Mouse (Mus musculus): ENCODE measurements at regions not wholly inside any gene's neighbourhood (a gene's known extent, or its start where the extent isn't known, plus 50 kb on each side); places are given as distances from the start of the nearest gene placed in this dataset.
"Not testable (repeated sequence)": the region's sequence is repeated elsewhere in the genome, so short reads cannot be mapped to it uniquely, and the experiment has no call there.

DNA sequence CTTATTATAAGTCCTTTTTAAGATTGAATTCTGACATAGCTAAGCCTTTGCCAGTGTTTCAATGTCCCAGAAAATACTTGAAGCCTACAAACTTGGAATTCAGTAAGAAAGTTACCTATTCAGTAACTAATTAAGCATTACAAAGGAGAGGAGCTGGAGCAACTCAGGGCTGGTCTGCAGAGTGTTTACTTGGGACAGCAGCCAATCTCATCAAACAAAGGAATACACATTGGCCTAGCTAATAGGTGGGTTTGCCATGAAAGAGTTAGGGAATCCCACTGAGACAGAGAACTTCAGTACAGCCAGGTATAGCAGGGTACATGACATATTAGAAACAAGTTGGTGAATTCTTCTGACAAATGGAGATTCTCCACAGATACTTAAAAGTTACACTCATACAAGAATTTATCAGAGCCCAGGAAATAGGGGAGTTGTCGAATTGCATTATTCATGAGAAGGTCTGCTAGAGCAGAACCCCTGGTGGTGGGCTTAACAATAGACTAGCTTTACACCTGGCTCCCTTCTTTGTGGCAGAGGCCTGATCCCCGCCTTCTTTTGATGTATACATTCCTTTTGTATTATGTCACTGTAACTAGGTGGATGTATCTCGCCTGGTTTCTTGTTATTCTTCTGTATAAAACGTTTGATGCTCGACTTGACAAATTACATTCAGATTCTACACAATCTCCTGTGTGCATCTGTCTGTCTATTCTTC lies 525.2 kb downstream of the 4930447F04Rik start:
- not testable (repeated sequence) for DNase-seq (ENCODE audit: low spot score in 2 of 2)

DNA sequence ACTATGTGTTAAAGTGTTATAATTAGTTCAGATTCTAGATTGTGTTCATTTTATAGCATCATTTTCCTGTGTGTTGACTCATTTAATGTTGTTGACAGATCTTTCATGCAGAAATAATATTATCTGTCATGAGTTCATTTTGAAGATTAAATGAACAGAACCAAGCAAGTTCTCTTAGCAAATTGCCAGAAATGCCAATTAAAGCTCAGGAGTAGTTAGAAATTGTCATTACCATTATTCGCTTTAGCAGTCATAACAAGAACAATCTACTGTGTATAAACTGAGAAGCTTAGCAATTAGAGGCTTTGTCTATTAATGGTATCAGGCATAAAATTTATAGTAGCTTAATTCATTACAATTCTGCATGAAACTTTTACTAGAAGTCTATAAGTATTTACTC lies 534.2 kb downstream of the 4930447F04Rik start:
- no peak for DNase-seq (ENCODE audit: low spot score in 2 of 2)

DNA sequence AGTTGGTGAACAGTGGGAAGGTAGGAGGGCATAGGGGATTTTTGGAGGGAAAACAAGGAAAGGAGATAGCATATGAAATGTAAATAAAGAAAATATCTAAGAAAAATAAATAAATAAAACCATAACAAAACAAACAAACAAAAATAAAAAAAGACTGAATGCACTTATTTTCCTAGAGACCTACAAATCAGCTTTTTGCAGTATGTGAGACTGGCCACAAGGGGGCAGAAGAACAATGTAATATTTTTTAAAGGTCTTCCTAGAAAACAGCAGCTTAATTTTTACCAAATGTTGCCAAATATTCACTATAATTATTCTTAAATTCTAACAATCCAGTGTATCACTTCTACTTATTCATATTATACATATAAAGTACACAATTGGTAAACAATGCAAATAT lies 569.4 kb downstream of the 4930447F04Rik start:
- DNase-seq (ENCODE audit: low spot score in 2 of 2), result peak in 1 of 2 experiments; percentile 2

DNA sequence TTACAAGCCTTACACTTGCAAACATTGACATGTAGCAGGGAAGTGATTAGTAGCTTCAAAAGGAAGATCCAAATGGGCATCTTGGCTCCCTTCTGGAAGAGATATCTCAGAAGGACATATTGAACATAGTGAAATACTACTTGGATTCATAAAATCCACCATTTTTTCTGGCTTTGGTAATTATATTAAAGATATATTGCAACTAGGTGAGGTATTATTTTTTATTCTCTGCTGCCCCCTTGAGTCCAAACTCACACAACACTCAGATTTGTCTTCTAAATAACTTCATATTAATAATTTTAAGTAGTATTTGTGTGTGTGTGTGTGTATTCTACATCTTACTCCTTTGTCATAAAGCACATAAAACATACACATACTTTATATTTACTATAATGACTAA lies 588.5 kb downstream of the 4930447F04Rik start:
- DNase-seq (ENCODE audit: low spot score in 2 of 2), result no peak

All from left cerebral cortex, adult 8-10 months (tissue).